Mouse (Mus musculus) erythroblast, embryonic 14.5 days (primary cell): ENCODE measurements around the gene Spryd7.

Experiments used
- GATA1 ChIP-seq: IDR thresholded peaks from 2 replicates; pipeline ENCODE4 v1.6.1; 2012; ENCODE audit warnings: low read length, inconsistent platforms, mixed read lengths
- TAL1 ChIP-seq: IDR thresholded peaks from 3 replicates; pipeline ENCODE4 v1.6.1; 2012; ENCODE audit warnings: low read length, inconsistent platforms, mixed read lengths

- TF ChIP-seq GATA1: no peak
- no peak for TF ChIP-seq TAL1
Measured at GRCm38 (mm10) chr14:61518659-61519480, 37.8 kb downstream of the Spryd7 start.
